Mouse (Mus musculus) gastrocnemius, postnatal 4 days (tissue): ENCODE results near the gene Htr5b. TPM values are rescaled to one million over a fixed set of nuclear protein-coding genes. Genes with fewer than 3 reads are reported as not detected.
A peak's percentile ranks its signal among the peaks of the same experiment; 100 is the strongest.

ENCODE experiments used
- DNase-seq, 2 experiments: peaks; one replicate each; pipeline ENCODE4 v3.0.0; 2021 to 2022; ENCODE audit warnings: low spot score in 2 of 2, mixed read lengths in 2 of 2
- total RNA-seq, 2 experiments: library from RNA; stranded (reverse); gene quantifications; 2 replicates each; pipeline ENCODE4 v1.2.3; 2021

Gene Htr5b
- total RNA-seq, 2 experiments from 2014 or later: not detected

- DNase-seq: peak in 1 of 2 experiments; percentile 25
Measured at GRCm38 (mm10) chr1:121490241-121490640, 38.0 kb downstream of the Htr5b start.

DNA sequence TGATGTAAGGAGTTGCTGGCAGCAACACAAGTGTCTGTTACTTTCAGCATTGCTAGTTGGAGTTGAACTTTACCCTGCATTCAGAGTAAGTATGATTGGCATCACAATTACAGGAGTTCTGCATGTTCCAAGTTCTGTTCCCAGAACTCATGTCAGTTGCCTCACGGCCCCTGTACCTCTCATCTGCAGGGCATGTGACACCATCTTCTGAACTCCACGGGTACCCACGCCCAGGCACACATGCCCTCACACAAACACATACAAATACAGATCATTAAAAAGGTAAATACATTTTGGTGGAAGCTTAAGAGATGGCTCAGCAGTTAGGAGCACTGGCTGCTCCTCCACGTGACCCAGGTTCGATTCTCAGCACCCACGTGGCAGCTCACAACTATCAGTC lies 41.5 kb downstream of the Htr5b start:
- DNase-seq: no peak

GRCm38 (mm10) chr1:121483091-121483490 lies 45.2 kb downstream of the Htr5b start:
- no peak for DNase-seq

DNA sequence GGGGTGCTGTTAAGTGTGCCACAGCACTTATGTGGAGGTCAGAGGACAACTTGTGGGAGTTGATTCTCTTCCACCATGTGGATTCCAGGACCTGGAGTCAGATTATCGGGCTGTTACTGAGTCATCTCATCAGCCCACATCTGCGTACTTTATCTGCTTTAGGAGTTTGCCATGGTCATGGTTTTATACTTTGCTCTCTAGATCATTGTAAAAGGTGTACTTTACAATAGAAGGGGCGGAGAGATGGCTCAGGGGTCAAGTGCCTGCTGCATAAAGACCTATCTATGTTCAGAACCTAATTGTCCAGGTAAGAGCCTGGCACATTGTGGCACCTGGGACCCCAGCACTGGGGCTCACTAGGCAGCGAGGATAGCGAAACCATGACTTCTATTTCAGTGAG lies 48.9 kb downstream of the Htr5b start:
- no peak for DNase-seq

DNA sequence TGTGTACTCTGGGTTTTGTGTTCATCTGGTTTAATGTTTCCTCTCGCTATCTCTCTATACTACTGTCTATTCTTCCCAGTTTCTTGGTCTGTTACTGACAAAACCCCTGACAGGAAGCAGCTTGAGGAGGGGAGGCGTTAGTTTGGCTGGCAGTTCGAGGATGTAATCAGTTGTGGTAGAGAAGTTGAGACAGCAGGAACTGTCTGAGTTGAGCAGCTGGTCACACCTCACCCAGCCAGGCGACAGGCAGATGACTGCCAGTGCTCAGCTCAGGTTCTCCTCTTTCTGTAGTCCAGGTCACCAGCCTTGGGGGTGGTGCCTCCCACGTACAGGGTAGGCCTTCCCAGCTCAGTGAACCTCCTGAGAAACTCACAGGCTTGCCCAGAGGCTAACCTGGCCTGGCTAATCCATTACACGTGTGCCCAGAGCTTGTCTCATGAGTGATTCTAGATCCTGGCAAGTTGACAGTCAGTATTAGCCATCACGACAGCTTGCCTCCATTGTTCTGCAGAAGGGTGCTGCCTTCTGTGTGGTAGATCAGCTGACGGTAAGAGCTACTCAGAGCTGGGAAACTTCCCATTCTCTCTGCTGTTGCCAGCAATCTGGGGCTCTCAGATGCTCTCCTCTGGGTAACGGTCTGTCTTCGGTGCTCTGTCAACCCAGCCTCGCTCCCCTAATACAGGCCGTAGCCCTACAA lies 49.8 kb downstream of the Htr5b start:
- no peak for DNase-seq

- DNase-seq: no peak
Measured at GRCm38 (mm10) chr1:121477716-121478115, 50.5 kb downstream of the Htr5b start.

DNA sequence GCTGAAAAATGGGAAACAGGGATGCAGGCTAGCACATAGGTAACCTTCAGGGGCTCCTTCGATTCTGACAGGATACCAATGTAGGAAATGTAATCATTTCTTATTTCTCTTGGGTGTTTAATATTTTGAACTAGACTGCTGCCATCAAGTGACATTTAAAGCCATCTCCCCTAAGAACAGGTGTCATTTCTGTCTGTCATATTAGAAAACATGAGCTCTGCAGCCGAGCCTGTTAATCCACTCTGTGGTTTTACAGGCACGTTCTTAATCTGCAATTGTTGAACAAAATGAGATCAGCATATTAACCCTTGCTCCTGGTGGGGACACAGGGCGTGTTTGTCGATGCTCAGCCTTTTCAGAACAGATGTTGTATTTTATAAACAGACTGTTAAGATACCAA lies 56.8 kb downstream of the Htr5b start:
- DNase-seq: no peak

DNA sequence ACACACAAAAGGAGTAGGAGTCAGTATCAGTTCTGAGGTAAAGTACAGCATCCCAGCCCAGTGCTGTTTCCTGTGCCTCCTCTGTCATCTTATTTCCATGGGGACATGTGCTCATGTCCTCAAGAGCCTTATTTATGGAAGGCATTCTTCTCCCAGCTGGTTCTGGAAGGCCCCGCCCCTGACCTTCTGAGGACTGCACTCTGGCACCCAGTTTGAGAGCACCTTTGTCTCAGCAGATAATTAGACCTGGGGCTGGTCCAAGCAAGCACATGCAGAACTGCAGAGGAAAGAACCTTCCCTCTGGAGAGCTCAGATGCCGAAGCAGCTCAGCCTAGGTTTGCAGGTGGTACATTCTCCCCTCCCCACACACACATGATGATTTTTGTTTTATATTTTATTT lies 60.0 kb downstream of the Htr5b start:
- no peak for DNase-seq

DNA sequence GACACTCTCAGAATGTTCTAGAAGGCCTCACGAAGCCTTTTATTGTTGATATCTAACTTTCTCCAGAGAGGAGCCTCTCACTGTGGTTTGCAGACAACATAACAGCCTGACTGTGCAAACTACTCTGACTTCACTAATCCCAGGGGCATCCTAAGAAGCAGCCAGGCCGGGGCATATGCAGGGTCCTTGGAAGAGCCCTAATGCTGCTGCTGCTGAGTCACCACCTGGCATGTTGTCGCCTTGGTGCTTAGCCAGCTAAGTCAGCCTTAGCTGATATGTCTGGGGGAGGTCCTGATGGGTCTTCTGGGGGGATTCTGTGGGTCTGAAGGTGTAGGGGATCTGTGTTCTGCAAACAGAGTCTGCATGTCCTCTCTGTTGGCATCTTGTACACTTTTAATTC lies 62.0 kb downstream of the Htr5b start:
- no peak for DNase-seq

GRCm38 (mm10) chr1:121463806-121464205 lies 64.5 kb downstream of the Htr5b start:
- no peak for DNase-seq

- no peak for DNase-seq
Measured at GRCm38 (mm10) chr1:121462643-121463042, 65.6 kb downstream of the Htr5b start.

GRCm38 (mm10) chr1:121461895-121462294 lies 66.4 kb downstream of the Htr5b start:
- no peak for DNase-seq

DNA sequence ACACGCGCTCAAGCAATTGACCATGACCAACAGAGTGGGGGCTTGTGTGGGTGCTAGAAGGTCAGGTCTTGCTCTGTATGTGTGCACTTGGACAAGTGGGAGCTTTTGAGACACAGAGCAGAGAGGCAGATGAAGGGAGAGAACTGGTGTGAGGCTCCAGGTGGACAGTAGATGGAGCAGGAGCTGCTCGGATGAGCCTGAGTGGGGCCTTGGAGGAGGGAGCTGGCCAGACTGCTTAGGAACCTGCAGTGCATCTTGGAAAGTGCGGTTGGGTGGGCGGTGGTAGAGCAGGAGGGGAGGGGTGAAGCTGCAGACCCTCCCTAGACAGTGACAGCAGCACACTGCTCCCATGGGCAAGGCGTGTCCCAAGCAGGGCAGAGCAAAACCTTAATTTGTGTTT lies 68.2 kb downstream of the Htr5b start:
- no peak for DNase-seq

Other genes starting within 250 kb of the Htr5b start
- gene Insig2, start 195.9 kb downstream of the Htr5b start, total RNA-seq: 10 to 100 TPM; 33.9 to 37.3 TPM
- 10 to 100 TPM; 16.7 to 19.2 TPM for gene Ccdc93, start 97.4 kb downstream of the Htr5b start, total RNA-seq
- gene Ddx18, start 39.5 kb upstream of the Htr5b start, total RNA-seq: 10 to 100 TPM; 26.6 to 27.2 TPM